Mouse (Mus musculus): ENCODE data around the gene Gzmk. TPM values are rescaled to one million over a fixed set of nuclear protein-coding genes. Genes with fewer than 3 reads are reported as not detected.

The Gzmk gene
- polyA plus RNA-seq (2017; shearing (Covaris generic)), result 2.2 TPM

GRCm38 (mm10) chr13:113225811-113226210 is at the start of gene Gzmk:
Gene Gzmk, minus strand, starts transcription at chr13:113225908.

GRCm38 (mm10) chr13:113209624-113210023 is 16.1 kb downstream of the Gzmk start, which contains the start of gene Esm1:
Gene Esm1, plus strand, starts transcription at chr13:113209659.

Other genes with a start within 250 kb of the Gzmk start
- 0.33 TPM for gene Ccno, start 238.1 kb downstream of the Gzmk start, polyA plus RNA-seq (2017; shearing (Covaris generic))
- not detected for gene Mcidas, start 232.1 kb downstream of the Gzmk start, polyA plus RNA-seq (2017; shearing (Covaris generic))
- not detected for gene Cdc20b, start 190.8 kb downstream of the Gzmk start, polyA plus RNA-seq (2017; shearing (Covaris generic))
- gene Gpx8, start 179.5 kb downstream of the Gzmk start, polyA plus RNA-seq (2017; shearing (Covaris generic)), result not detected
- gene Gzma, start 124.9 kb downstream of the Gzmk start, polyA plus RNA-seq (2017; shearing (Covaris generic)), result 1.2 TPM
- 0.17 TPM for gene Esm1, start 16.2 kb downstream of the Gzmk start, polyA plus RNA-seq (2017; shearing (Covaris generic))
- 0.04 TPM for gene BC067074, start 67.3 kb upstream of the Gzmk start, polyA plus RNA-seq (2017; shearing (Covaris generic))

Measured in CD4-positive, CD25-positive, alpha-beta regulatory T cell, adult 9 weeks (primary cell).